Mouse (Mus musculus): Measurements from ENCODE around the gene Srd5a2.
"Not testable (repeated sequence)": the region's sequence is repeated elsewhere in the genome, so short reads cannot be mapped to it uniquely, and the experiment has no call there.

The Srd5a2 gene

GRCm38 (mm10) chr17:74047210-74048082, at the start of gene Srd5a2:
Gene Srd5a2 (minus strand): TSS chr17:74047916.
- DNase-seq: no peak

- DNase-seq: no peak
These were observed 41.4 kb upstream of the Srd5a2 start for GRCm38 (mm10) chr17:74088886-74089678.

- no peak for DNase-seq
These were observed 40.3 kb upstream of the Srd5a2 start for GRCm38 (mm10) chr17:74088016-74088415.

- DNase-seq: peak; percentile 1
These were observed 35.7 kb upstream of the Srd5a2 start for GRCm38 (mm10) chr17:74083370-74083769.

GRCm38 (mm10) chr17:74080076-74080615, 32.4 kb upstream of the Srd5a2 start:
- no peak for DNase-seq

- no peak for DNase-seq
These were observed 31.2 kb upstream of the Srd5a2 start for GRCm38 (mm10) chr17:74078776-74079495.

- DNase-seq: not testable (repeated sequence)
These were observed 25.4 kb upstream of the Srd5a2 start for GRCm38 (mm10) chr17:74073067-74073466.

GRCm38 (mm10) chr17:74062763-74063162, 15.0 kb upstream of the Srd5a2 start:
- not testable (repeated sequence) for DNase-seq

- DNase-seq: no peak
These were observed 607 bp upstream of the Srd5a2 start for GRCm38 (mm10) chr17:74048229-74048816.

- no peak for DNase-seq
These were observed 4.0 kb downstream of the Srd5a2 start for GRCm38 (mm10) chr17:74043754-74044153.

- peak; percentile 76 for DNase-seq
These were observed 27.1 kb downstream of the Srd5a2 start for GRCm38 (mm10) chr17:74020526-74021203.

GRCm38 (mm10) chr17:74018281-74018680, 29.4 kb downstream of the Srd5a2 start:
- no peak for DNase-seq

GRCm38 (mm10) chr17:74017649-74018048, 30.1 kb downstream of the Srd5a2 start:
- no peak for DNase-seq

- no peak for DNase-seq
These were observed 32.6 kb downstream of the Srd5a2 start for GRCm38 (mm10) chr17:74015128-74015527.

- no peak for DNase-seq
These were observed 39.0 kb downstream of the Srd5a2 start for GRCm38 (mm10) chr17:74008680-74009079.

GRCm38 (mm10) chr17:74007001-74007400, 40.7 kb downstream of the Srd5a2 start:
- DNase-seq: no peak

GRCm38 (mm10) chr17:74002396-74002795, 45.3 kb downstream of the Srd5a2 start:
- DNase-seq: no peak

GRCm38 (mm10) chr17:73995907-73996645, 51.6 kb downstream of the Srd5a2 start:
- no peak for DNase-seq

GRCm38 (mm10) chr17:73991264-73991663, 56.5 kb downstream of the Srd5a2 start:
- no peak for DNase-seq

- DNase-seq: no peak
These were observed 61.1 kb downstream of the Srd5a2 start for GRCm38 (mm10) chr17:73986571-73986970.

- no peak for DNase-seq
These were observed 61.8 kb downstream of the Srd5a2 start for GRCm38 (mm10) chr17:73985936-73986335.

All from right cerebral cortex, adult 18-20 months (tissue).